Mouse (Mus musculus) midbrain, embryonic 15.5 days (tissue): ENCODE measurements around the gene Zfp661. TPM values are rescaled to one million over a fixed set of nuclear protein-coding genes. Genes with fewer than 3 reads are reported as not detected.

Source experiments
- ATAC-seq: fragments of 200-750 bp; cut with Nextera tagmentation; replicated peaks from 2 replicates; pipeline ENCODE4 v1.8.0; 2017; ENCODE audit warnings: moderate TSS enrichment
- H3K27ac ChIP-seq: fragments of 300-500 bp; sonication (generic); 2 replicates; pipeline ENCODE4 v1.5.1; 2015; ENCODE audit warnings: mild to moderate bottlenecking, inconsistent platforms
- H3K27me3 ChIP-seq: fragments of 300-500 bp; sonication (generic); replicated peaks from 2 replicates; pipeline ENCODE4 v1.6.1; 2015; ENCODE audit warnings: inconsistent platforms
- H3K36me3 ChIP-seq: fragments of 300-500 bp; sonication (generic); replicated peaks from 2 replicates; pipeline ENCODE4 v1.6.1; 2015; ENCODE audit warnings: inconsistent platforms
- H3K4me1 ChIP-seq: fragments of 300-500 bp; sonication (generic); 2 replicates; pipeline ENCODE4 v1.6.1; 2015; ENCODE audit warnings: inconsistent platforms
- H3K4me2 ChIP-seq: fragments of 300-500 bp; sonication (generic); 2 replicates; pipeline ENCODE4 v1.6.1; 2015; ENCODE audit warnings: inconsistent platforms, mild to moderate bottlenecking, moderate library complexity
- H3K4me3 ChIP-seq: fragments of 300-500 bp; sonication (generic); 2 replicates; pipeline ENCODE4 v1.5.1; 2015; ENCODE audit warnings: mild to moderate bottlenecking, inconsistent platforms
- H3K9ac ChIP-seq: fragments of 300-500 bp; sonication (generic); 2 replicates; pipeline ENCODE4 v1.6.1; 2015; ENCODE audit warnings: mild to moderate bottlenecking, inconsistent platforms
- H3K9me3 ChIP-seq: fragments of 300-500 bp; sonication (generic); 2 replicates; pipeline ENCODE4 v1.6.1; 2016; ENCODE audit warnings: inconsistent platforms
- WGBS: fragments of 180-500 bp; shearing (Covaris S2); methylation state at CpG from one replicate; pipeline ENCODE4 v1.1.7; 2015; ENCODE audit warnings: mixed read lengths; 5-methylcytosine and 5-hydroxymethylcytosine counted together
- polyA plus RNA-seq: library from polyadenylated mRNA; unstranded; fragments of >200 nt; fragmentation: Nextera tagmentation; extraction: Ambion mirVana; gene quantifications from 2 replicates; pipeline ENCODE4 v1.2.1, GENCODE M21; 2015

Zfp661 gene
- 8.0 and 8.4 TPM in 2 replicates for polyA plus RNA-seq

DNA sequence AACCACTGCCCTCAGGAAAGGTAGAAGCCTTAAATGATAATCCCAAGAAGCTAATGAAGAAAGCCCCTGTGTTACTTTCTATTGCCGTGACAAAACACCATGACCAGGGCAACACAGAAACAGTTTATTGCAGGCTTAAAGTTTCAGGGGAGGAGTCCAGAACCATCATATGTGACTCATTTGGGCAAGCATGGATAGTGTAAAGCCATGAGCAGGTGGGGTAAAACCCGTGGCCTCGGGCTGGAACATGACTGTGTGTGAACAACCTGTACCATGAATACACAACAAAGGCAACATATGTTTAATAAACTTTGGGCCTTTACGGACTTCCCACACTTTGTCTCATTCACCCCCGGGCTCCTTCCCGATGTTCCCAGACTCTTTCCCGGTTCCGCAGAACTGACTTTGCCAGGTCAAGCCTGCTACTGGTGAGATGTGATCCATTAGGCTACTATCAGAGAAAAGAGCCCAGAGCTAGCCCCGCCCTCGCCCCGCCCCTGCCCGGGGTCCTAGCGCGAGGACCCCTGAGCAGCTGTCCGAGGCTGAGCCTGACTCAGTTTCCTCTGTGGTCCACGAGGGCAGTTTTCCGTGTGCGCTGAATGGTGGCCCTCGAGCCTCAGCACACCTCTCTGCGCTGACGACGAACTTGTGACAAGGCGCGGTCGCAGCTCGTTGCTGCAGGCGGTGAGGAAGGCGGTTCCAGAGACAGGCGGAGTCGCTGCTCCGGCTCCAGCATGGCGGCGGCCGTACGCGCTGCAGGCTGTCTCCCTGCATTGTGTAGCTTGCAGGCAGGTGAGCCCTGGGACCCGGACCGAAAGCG is at the start of gene Zfp661, which contains the start of gene Mrps5:
Gene Zfp661 (minus strand): TSS at position 401 of the 820 bp plus-strand sequence.
Gene Mrps5 (plus strand): TSS at position 529 of the 820 bp plus-strand sequence.
- Histone ChIP-seq H3K4me1 (peaks cover 37% of the 10 kb centered on the region), H3K27ac (peak within 1 kb of the TSS; percentile 94), H3K36me3 (no peaks in the 10 kb centered on the region), H3K27me3 (no peaks in the 10 kb centered on the region), H3K9me3 (no peaks in the 10 kb centered on the region), H3K9ac (peak within 1 kb of the TSS; percentile 77), H3K4me2 (peak within 1 kb of the TSS; percentile 63), H3K4me3 (peak within 1 kb of the TSS; percentile 75)
- peak; percentile 85 for ATAC-seq
- 5% methylated on average over 39 of the region's 39 CpGs for WGBS

DNA sequence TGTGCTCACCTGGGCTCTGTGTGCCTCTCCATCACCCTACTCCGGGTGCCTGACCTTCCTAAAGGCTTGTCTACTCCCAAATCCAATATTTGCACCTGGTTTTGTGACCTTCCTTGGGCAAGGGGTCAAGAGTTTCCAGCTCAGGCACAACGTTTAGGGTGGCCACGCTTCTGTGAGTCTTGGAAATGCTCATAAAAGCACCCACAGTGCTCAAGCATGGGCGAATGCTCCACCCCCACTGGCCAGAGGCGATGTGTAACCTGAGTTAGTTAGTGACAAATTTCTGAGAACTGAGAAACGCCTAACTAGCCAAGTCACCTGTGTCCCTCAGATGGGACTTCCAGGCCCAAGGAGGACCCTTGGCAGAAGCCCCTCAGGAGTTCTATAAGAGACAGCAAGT is 48.7 kb upstream of the Zfp661 start:
- Histone ChIP-seq H3K4me2 (no peak overlapping the region), H3K4me3 (no peak overlapping the region), H3K36me3 (no peaks in the 10 kb centered on the region), H3K9me3 (no peaks in the 10 kb centered on the region), H3K9ac (no peak overlapping the region), H3K27me3 (no peaks in the 10 kb centered on the region), H3K27ac (no peak overlapping the region), H3K4me1 (no peaks in the 10 kb centered on the region)
- ATAC-seq: no peak
- 82% methylated on average over 6 of the region's 6 CpGs for WGBS

DNA sequence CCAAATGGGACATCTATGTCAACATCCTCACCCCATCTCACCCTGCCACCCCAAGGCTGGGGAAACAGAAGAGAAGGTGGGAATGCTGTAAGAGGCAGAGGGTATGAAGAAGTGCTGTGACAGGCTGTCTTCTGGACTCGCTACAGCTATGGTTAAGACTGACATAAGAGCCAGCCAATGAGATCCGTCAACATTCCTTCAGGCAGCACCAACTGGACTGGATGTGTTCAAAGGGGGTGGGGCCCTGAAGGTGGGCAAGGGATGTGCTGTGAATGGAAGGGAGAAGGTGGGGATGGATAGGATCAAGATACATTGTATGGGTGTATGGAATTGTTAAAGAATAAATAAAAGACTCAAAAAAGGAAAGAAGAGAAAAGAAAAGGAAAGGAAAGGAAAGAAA is 45.7 kb upstream of the Zfp661 start:
- no peak overlapping the region for H3K4me2 ChIP-seq
- WGBS: 79% methylated on average over 2 of the region's 2 CpGs
- no peaks in the 10 kb centered on the region for H3K4me1 ChIP-seq
- H3K36me3 ChIP-seq: no peaks in the 10 kb centered on the region
- no peaks in the 10 kb centered on the region for H3K9me3 ChIP-seq
- no peaks in the 10 kb centered on the region for H3K27me3 ChIP-seq
- ATAC-seq: no peak
- no peak overlapping the region for H3K9ac ChIP-seq
- no peak overlapping the region for H3K27ac ChIP-seq
- H3K4me3 ChIP-seq: no peak overlapping the region

DNA sequence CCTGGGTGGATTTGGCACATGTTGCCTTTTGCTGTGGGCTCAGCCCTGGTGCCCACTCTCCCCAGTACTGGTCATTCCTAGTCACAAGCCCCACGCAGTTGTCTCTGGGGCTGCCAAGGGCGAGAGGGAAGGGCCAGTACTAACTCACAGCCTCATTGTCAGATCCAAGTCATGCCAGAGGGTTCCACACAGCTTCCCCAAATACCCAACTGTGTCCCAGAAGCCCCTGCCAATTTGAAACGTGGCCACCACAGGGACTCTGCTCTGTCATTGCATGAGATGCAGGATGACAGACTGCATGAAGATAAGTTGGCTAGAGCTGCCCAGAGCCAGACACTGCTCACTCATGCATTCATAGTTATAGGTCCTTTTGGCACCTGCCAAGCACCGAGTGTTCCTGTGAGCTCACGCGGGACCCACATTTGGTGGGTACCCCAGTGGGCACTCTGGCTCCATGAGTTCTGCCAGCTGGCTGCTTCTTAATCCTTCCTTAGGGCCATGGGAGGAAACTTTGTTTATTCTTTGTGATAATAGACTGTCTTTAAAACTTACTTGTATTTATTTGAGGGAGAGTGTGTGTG is 41.2 kb upstream of the Zfp661 start:
- H3K9ac ChIP-seq: no peak overlapping the region
- no peaks in the 10 kb centered on the region for H3K9me3 ChIP-seq
- WGBS: 78% methylated on average over 6 of the region's 6 CpGs
- no peak for ATAC-seq
- no peak overlapping the region for H3K27ac ChIP-seq
- H3K4me2 ChIP-seq: no peak overlapping the region
- H3K27me3 ChIP-seq: no peaks in the 10 kb centered on the region
- no peaks in the 10 kb centered on the region for H3K36me3 ChIP-seq
- no peaks in the 10 kb centered on the region for H3K4me1 ChIP-seq
- no peak overlapping the region for H3K4me3 ChIP-seq

- Histone ChIP-seq H3K4me3 (no peak overlapping the region), H3K4me2 (no peak overlapping the region), H3K27ac (no peak overlapping the region), H3K4me1 (no peaks in the 10 kb centered on the region), H3K27me3 (no peaks in the 10 kb centered on the region), H3K36me3 (no peaks in the 10 kb centered on the region), H3K9me3 (no peaks in the 10 kb centered on the region), H3K9ac (no peak overlapping the region)
- 51% methylated on average over 6 of the region's 6 CpGs for WGBS
- no peak for ATAC-seq
These were observed 40.5 kb upstream of the Zfp661 start for GRCm38 (mm10) chr2:127627354-127627753.

DNA sequence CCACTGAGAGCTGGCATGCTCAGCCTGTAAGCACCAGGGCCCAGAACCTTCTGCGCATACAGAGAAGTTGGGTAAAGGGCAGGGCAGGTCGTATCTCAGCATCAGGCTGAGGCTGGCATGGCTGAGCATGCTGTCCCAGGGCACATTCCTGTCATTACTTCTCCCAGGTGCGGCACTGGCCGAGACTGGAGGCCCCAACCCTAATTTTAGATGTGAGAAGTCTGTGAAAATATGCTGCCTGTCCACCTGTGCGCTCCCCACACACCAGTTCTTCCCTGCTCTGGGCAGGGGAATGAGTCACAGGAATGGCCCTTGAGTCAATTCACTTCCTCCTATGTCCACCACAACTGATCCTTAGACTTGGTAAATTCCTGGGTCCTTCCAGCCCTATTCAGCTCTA is 38.8 kb upstream of the Zfp661 start:
- Histone ChIP-seq H3K27ac (no peak overlapping the region), H3K9me3 (no peaks in the 10 kb centered on the region), H3K4me1 (no peaks in the 10 kb centered on the region), H3K4me2 (no peak overlapping the region), H3K27me3 (no peaks in the 10 kb centered on the region), H3K36me3 (no peaks in the 10 kb centered on the region), H3K9ac (no peak overlapping the region), H3K4me3 (no peak overlapping the region)
- 84% methylated on average over 5 of the region's 5 CpGs for WGBS
- ATAC-seq: no peak

DNA sequence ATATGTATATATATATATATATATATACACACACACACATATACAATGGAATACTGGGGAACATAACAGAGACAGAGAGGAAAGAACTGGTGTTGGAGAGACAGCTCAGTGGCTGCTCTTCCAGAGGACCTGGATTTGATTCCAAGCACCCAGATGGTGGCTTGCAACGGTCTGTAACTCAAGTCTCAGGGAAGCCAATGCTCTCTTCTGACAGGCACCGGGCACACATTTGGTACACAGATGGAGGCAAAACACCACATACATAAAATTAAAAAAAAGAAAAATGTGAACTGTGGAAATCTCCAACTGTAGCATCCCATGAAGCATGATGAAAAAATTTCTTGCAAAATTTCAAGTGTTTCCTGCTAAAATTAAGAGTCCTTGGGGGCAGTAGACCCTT is 37.9 kb upstream of the Zfp661 start:
- WGBS: 96% methylated on average over 2 of the region's 2 CpGs
- no peak for ATAC-seq
- H3K36me3 ChIP-seq: no peaks in the 10 kb centered on the region
- no peak overlapping the region for H3K27ac ChIP-seq
- no peaks in the 10 kb centered on the region for H3K4me1 ChIP-seq
- no peak overlapping the region for H3K4me3 ChIP-seq
- no peak overlapping the region for H3K9ac ChIP-seq
- no peak overlapping the region for H3K4me2 ChIP-seq
- no peaks in the 10 kb centered on the region for H3K27me3 ChIP-seq
- H3K9me3 ChIP-seq: no peaks in the 10 kb centered on the region

DNA sequence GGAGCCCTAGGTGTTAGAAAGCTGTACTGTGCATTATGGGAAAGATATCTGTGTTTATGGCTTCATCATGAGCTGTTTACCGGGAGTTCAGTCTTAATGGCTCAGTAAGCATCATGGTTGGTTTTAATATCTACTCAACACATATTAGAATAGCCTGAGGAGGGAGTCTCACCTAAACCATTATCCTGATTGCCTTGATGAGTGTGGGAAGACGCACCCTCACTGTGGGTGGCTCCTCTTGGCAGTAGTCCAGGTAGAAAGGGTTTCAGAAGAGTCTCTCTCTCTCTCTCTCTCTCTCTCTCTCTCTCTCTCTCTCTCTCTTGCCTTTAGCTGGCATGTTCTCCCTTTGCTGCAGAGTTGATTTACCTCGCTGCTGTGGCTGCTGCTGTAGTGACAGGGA is 35.2 kb upstream of the Zfp661 start:
- 54% methylated on average over 3 of the region's 3 CpGs for WGBS
- no peak for ATAC-seq
- H3K36me3 ChIP-seq: no peaks in the 10 kb centered on the region
- no peaks in the 10 kb centered on the region for H3K27me3 ChIP-seq
- H3K4me1 ChIP-seq: no peaks in the 10 kb centered on the region
- no peak overlapping the region for H3K4me3 ChIP-seq
- H3K4me2 ChIP-seq: no peak overlapping the region
- H3K27ac ChIP-seq: no peak overlapping the region
- H3K9ac ChIP-seq: no peak overlapping the region
- no peaks in the 10 kb centered on the region for H3K9me3 ChIP-seq

DNA sequence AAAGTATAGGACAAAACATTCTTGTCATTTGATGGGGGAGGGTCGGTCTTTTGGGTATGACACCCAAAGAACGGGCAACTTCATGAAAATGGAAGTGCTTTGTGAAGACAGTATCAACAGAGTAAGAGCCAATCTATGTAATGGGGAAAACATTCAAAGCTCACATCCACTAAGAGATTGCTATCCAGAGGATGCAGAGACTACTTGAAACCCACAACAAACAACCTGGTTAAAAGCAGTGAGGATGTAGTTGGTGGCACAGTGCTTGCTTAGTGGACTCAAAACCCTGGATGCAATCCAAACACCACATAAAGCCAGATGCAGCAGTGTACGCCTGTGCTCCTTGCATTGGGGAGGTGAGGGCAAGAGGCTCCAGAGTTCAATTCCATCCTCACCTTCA is 32.4 kb upstream of the Zfp661 start:
- Histone ChIP-seq H3K9ac (no peak overlapping the region), H3K36me3 (no peaks in the 10 kb centered on the region), H3K4me3 (no peak overlapping the region), H3K4me2 (no peak overlapping the region), H3K9me3 (no peaks in the 10 kb centered on the region), H3K4me1 (no peaks in the 10 kb centered on the region), H3K27ac (no peak overlapping the region), H3K27me3 (no peaks in the 10 kb centered on the region)
- WGBS: 87% methylated on average over 3 of the region's 3 CpGs
- no peak for ATAC-seq

- WGBS: 92% methylated on average over 4 of the region's 4 CpGs
- Histone ChIP-seq H3K4me2 (no peak overlapping the region), H3K4me1 (no peaks in the 10 kb centered on the region), H3K36me3 (no peaks in the 10 kb centered on the region), H3K9ac (no peak overlapping the region), H3K27me3 (no peaks in the 10 kb centered on the region), H3K4me3 (no peak overlapping the region), H3K9me3 (no peaks in the 10 kb centered on the region), H3K27ac (no peak overlapping the region)
- no peak for ATAC-seq
These were observed 25.4 kb upstream of the Zfp661 start for GRCm38 (mm10) chr2:127612288-127612687.

DNA sequence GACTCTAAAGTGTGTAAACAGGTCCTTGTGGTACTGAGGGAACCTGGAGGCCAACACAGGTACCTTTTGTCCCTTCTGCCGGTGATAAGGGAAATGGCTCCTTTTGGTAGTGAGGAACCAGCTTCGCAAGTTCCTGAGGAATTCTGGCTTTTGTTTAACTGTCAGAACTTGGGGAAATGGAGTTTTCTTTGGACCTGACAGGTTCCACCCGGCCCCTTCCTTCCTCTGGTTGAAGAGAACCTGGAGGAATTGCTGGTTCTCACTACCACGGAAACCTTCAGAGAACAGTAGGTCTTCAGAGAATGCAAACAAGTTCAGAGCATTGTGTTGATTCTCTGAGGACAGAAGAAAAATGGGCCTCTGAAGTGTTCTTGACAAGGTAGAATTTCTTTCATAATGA is 24.5 kb upstream of the Zfp661 start:
- Histone ChIP-seq H3K9me3 (no peaks in the 10 kb centered on the region), H3K36me3 (no peaks in the 10 kb centered on the region), H3K4me3 (no peak overlapping the region), H3K4me1 (no peaks in the 10 kb centered on the region), H3K27me3 (no peaks in the 10 kb centered on the region), H3K4me2 (no peak overlapping the region), H3K27ac (no peak overlapping the region), H3K9ac (no peak overlapping the region)
- ATAC-seq: no peak
- 83% methylated on average over 4 of the region's 4 CpGs for WGBS

DNA sequence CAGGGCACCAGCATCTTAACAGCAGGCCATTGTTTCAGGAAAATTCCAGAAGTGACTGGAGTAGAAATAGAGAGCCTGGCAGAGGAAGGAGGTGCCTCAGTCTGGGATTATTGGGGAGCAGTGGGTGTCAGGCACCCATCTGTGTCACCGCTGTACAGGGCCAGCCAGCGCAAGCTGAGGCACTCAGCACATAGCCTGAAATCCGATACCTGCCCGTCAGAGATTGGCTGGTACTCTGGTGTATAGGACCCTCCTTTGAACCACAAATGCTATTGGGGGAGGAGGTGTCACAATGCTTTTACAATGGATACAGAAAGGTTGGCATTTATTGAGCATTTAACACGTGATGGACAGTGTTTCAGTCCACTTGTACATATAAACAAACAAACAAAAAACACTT is 22.1 kb upstream of the Zfp661 start:
- Histone ChIP-seq H3K4me2 (no peak overlapping the region), H3K4me3 (no peak overlapping the region), H3K9ac (no peak overlapping the region), H3K27me3 (no peaks in the 10 kb centered on the region), H3K4me1 (no peaks in the 10 kb centered on the region), H3K36me3 (peaks cover 8% of the 10 kb centered on the region), H3K27ac (no peak overlapping the region), H3K9me3 (no peaks in the 10 kb centered on the region)
- 13% methylated on average over 5 of the region's 5 CpGs for WGBS
- ATAC-seq: no peak

GRCm38 (mm10) chr2:127608234-127608633 is 21.3 kb upstream of the Zfp661 start:
- WGBS: 42% methylated on average over 3 of the region's 3 CpGs
- Histone ChIP-seq H3K4me2 (no peak overlapping the region), H3K27ac (no peak overlapping the region), H3K9ac (no peak overlapping the region), H3K4me1 (no peaks in the 10 kb centered on the region), H3K4me3 (no peak overlapping the region), H3K27me3 (no peaks in the 10 kb centered on the region), H3K9me3 (no peaks in the 10 kb centered on the region), H3K36me3 (peaks cover 11% of the 10 kb centered on the region)
- peak; percentile 71; the same call in 1 of the 2 replicates for ATAC-seq
